Mouse (Mus musculus): ENCODE data around the gene Fgf3. TPM values are rescaled to one million over a fixed set of nuclear protein-coding genes. Genes with fewer than 3 reads are reported as not detected.

The Fgf3 gene
- total and polyA plus RNA-seq, 3 experiments, result not detected

DNA sequence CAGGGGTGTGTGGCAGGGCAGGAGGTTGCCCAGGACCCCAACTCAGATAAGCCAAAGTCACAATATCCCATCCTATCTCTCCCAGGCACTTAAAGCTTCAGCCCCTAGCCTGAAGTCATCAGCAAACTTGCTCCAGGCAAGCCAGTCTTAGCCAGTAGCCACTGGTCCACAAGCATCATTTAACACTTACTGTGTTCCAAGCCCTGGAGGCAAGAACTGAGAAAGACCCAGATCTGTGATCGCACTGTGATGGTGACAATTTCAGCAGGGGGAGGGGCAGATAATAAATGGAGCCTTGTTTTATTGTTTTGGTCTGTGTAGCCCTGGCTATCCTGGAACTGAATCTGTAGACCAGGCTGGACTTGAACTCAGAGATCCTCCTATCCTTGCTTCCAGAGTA lies 20.8 kb downstream of the Fgf3 start:
- dilution Hi-C loops (cut with MboI; ENCODE audit: extremely low pct_ligation_motif_present, extremely low pct_unique_long_range_greater_than_20kb, low sequenced_read_pairs) (no loop called here), in situ Hi-C loops (cut with MboI; ENCODE audit: low pct_ligation_motif_present, low pct_unique_long_range_greater_than_20kb, low sequenced_read_pairs) (no loop called here)
- no peak overlapping the region for H3K9ac ChIP-seq (ENCODE audit: insufficient read depth, low read depth)
- H3K4me1 ChIP-seq (ENCODE audit: control insufficient read depth in 1 of 2, insufficient read depth in 2 of 2), result peaks cover 0 to 14% of the 10 kb centered on the region in 2 experiments; a peak in 1 of 4 replicates
- no peaks in the 10 kb centered on the region for H3K79me2 ChIP-seq (replicated peaks; ENCODE audit: control insufficient read depth, extremely low read depth, insufficient read depth, poor library complexity, severe bottlenecking)
- H3K36me3 ChIP-seq (replicated peaks in 1 of 2; ENCODE audit: control insufficient read depth in 1 of 2, insufficient read depth in 1 of 2, low read length in 1 of 2), result no peaks in the 10 kb centered on the region
- DNase-seq (ENCODE audit: extremely low read depth), result no peak
- TF ChIP-seq MXI1 (IDR thresholded peaks at IDR 0.05; ENCODE audit: low read depth, low read length) (no peak), ZMIZ1 (IDR thresholded peaks at IDR 0.05; ENCODE audit: low read depth, low read length) (no peak), PAX5 (IDR thresholded peaks at IDR 0.05; ENCODE audit: low read length) (no peak), HCFC1 (IDR thresholded peaks at IDR 0.05; ENCODE audit: low read depth, low read length) (no peak), BHLHE40 (IDR thresholded peaks at IDR 0.05; ENCODE audit: low read depth, low read length) (no peak), JUN (IDR thresholded peaks at IDR 0.05; ENCODE audit: insufficient read depth, low read depth, low read length) (no peak), EP300 (IDR thresholded peaks at IDR 0.05; ENCODE audit: low read length) (no peak)
- H3K4me3 ChIP-seq (replicated peaks in 1 of 3; ENCODE audit: low read depth in 2 of 3, low read length in 2 of 3, poor library complexity in 1 of 3), result no peak overlapping the region
- peaks cover 12% of the 10 kb centered on the region for H3K9me3 ChIP-seq (replicated peaks; ENCODE audit: low read length)
- H3K4me2 ChIP-seq (ENCODE audit: insufficient read depth, low read depth, poor library complexity, severe bottlenecking), result no peak overlapping the region
- H3K27ac ChIP-seq (ENCODE audit: insufficient read depth, low read depth), result no peak overlapping the region
- peaks cover 19% of the 10 kb centered on the region for H3K27me3 ChIP-seq (replicated peaks)

DNA sequence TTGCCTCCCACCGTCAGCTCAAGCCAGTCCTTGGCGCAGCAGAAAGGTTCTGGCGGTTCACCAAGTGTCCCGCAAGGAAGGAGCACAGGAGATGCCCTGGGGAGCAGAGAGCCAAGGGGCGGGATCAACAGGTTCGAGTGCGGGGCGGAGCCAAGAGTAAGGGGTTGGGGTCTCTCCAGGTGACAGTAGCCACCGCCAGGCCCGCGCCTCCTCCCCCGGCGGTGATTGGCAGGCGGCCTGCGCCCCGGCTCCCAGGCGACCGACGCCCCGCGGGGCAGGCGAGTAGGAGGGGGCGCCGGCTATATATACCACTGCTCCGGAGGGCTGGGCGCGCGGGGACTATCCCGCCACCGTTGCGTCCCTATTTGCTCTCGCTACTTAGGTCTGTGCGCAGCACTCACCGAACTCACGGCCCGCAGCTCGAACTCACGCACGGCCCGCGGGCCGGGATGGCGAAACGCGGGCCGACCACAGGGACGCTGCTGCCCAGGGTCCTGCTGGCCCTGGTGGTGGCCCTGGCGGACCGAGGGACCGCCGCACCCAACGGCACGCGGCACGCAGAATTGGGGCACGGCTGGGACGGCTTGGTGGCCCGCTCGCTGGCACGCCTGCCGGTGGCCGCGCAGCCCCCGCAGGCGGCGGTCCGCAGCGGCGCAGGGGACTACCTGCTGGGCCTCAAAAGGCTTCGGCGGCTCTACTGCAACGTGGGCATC lies 23.3 kb downstream of the Fgf3 start:
- Histone ChIP-seq H3K4me3 (replicated peaks in 1 of 3; ENCODE audit: low read depth in 2 of 3, low read length in 2 of 3, poor library complexity in 1 of 3) (no peak overlapping the region), H3K9me3 (replicated peaks; ENCODE audit: low read length) (peaks cover 12% of the 10 kb centered on the region), H3K36me3 (replicated peaks in 1 of 2; ENCODE audit: control insufficient read depth in 1 of 2, insufficient read depth in 1 of 2, low read length in 1 of 2) (no peaks in the 10 kb centered on the region), H3K9ac (ENCODE audit: insufficient read depth, low read depth) (no peak overlapping the region), H3K4me1 (ENCODE audit: control insufficient read depth in 1 of 2, insufficient read depth in 2 of 2) (peaks cover 0 to 14% of the 10 kb centered on the region in 2 experiments; a peak in 1 of 4 replicates), H3K4me2 (ENCODE audit: insufficient read depth, low read depth, poor library complexity, severe bottlenecking) (no peak overlapping the region), H3K79me2 (replicated peaks; ENCODE audit: control insufficient read depth, extremely low read depth, insufficient read depth, poor library complexity, severe bottlenecking) (no peaks in the 10 kb centered on the region), H3K27me3 (replicated peaks) (peaks cover 35% of the 10 kb centered on the region), H3K27ac (ENCODE audit: insufficient read depth, low read depth) (no peak overlapping the region)
- TF ChIP-seq USF1 (IDR thresholded peaks at IDR 0.05; ENCODE audit: low read depth, low read length), result no peak
- no peak for TF ChIP-seq ETS1 (conservative IDR thresholded peaks at IDR 0.05; ENCODE audit: low read depth, low read length)
- TF ChIP-seq ELF1 (IDR thresholded peaks at IDR 0.05; ENCODE audit: low read depth, low read length), result no peak
- in situ Hi-C loops (cut with MboI; ENCODE audit: low pct_ligation_motif_present, low pct_unique_long_range_greater_than_20kb, low sequenced_read_pairs), result no loop called here
- dilution Hi-C loops (cut with MboI; ENCODE audit: extremely low pct_ligation_motif_present, extremely low pct_unique_long_range_greater_than_20kb, low sequenced_read_pairs), result no loop called here
- DNase-seq (ENCODE audit: extremely low read depth), result no peak

DNA sequence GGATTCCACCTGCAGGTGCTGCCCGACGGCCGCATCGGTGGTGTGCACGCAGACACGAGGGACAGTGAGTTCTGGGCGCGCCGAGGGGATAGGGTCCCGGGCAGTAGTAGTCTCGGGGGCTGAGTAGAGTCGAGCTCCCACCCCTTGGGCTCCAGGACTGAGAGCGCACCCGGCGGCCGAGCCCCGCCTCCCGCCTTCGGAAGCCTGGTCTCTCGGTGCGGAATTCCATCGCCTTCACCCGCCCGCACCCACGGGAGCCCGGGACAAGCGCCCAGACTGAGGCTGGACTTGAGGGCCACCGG lies 23.8 kb downstream of the Fgf3 start:
- dilution Hi-C loops (cut with MboI; ENCODE audit: extremely low pct_ligation_motif_present, extremely low pct_unique_long_range_greater_than_20kb, low sequenced_read_pairs) (no loop called here), in situ Hi-C loops (cut with MboI; ENCODE audit: low pct_ligation_motif_present, low pct_unique_long_range_greater_than_20kb, low sequenced_read_pairs) (no loop called here)
- H3K79me2 ChIP-seq (replicated peaks; ENCODE audit: control insufficient read depth, extremely low read depth, insufficient read depth, poor library complexity, severe bottlenecking), result no peaks in the 10 kb centered on the region
- DNase-seq (ENCODE audit: extremely low read depth), result no peak
- H3K4me1 ChIP-seq (ENCODE audit: control insufficient read depth in 1 of 2, insufficient read depth in 2 of 2), result peaks cover 0 to 14% of the 10 kb centered on the region in 2 experiments; a peak in 1 of 4 replicates
- peaks cover 39% of the 10 kb centered on the region for H3K27me3 ChIP-seq (replicated peaks)
- H3K9me3 ChIP-seq (replicated peaks; ENCODE audit: low read length), result peaks cover 12% of the 10 kb centered on the region
- no peaks in the 10 kb centered on the region for H3K36me3 ChIP-seq (replicated peaks in 1 of 2; ENCODE audit: control insufficient read depth in 1 of 2, insufficient read depth in 1 of 2, low read length in 1 of 2)
- H3K4me3 ChIP-seq (replicated peaks in 1 of 3; ENCODE audit: low read depth in 2 of 3, low read length in 2 of 3, poor library complexity in 1 of 3), result no peak overlapping the region
- H3K4me2 ChIP-seq (ENCODE audit: insufficient read depth, low read depth, poor library complexity, severe bottlenecking), result no peak overlapping the region
- H3K9ac ChIP-seq (ENCODE audit: insufficient read depth, low read depth), result no peak overlapping the region
- H3K27ac ChIP-seq (ENCODE audit: insufficient read depth, low read depth), result no peak overlapping the region
- no peak for TF ChIP-seq SIN3A (IDR thresholded peaks at IDR 0.05; ENCODE audit: low read length)
- TF ChIP-seq UBTF (IDR thresholded peaks at IDR 0.05; ENCODE audit: low read depth, low read length), result no peak
